Mouse (Mus musculus) bone marrow macrophage, adult 2 months (primary cell): ENCODE data around the gene Actr8.

Experiments
- CTCF ChIP-seq: IDR thresholded peaks from 2 replicates; pipeline ENCODE4 v1.5.1; 2012; ENCODE audit warnings: low read depth, mild to moderate bottlenecking, low read length, moderate library complexity
- POLR2A ChIP-seq: IDR thresholded peaks from 2 replicates; pipeline ENCODE4 v1.6.1; 2012; ENCODE audit warnings: mild to moderate bottlenecking, low read depth, low read length, borderline replicate concordance

DNA sequence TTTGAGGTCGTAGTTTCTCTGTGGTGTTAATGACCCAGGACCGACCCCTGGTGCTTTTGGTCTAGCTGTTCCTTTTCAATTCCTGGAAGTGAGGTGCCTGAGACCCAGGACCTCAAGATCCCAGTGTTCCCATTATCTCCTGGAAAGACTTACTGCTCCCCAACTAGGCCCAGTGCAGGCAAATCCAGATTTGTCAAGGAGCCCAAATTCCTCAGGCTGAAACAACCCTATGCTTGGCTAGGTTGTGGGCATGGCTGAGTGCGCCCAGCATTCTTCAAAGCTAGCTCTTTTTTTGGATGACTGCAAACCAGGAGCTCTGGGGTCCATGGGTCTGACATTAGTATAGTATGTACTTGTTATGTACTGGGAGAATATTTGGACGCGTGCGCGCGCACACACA lies 41.2 kb downstream of the Actr8 start:
- TF ChIP-seq CTCF (no peak), POLR2A (no peak)
